Mouse (Mus musculus) neural tube, embryonic 11.5 days (tissue): Measurements from ENCODE around the gene Gm13693. TPM values are rescaled to one million over a fixed set of nuclear protein-coding genes. Genes with fewer than 3 reads are reported as not detected.
"Not testable (repeated sequence)": the region's sequence is repeated elsewhere in the genome, so short reads cannot be mapped to it uniquely, and the experiment has no call there.

Experiments used
- ATAC-seq: fragments of 200-750 bp; cut with Nextera tagmentation; 2 replicates; pipeline ENCODE4 v1.8.0; 2017; ENCODE audit warnings: moderate number of reproducible peaks, mild to moderate bottlenecking, moderate TSS enrichment, moderate library complexity; ENCODE audit not compliant: insufficient read depth, low FRiP score, low TSS enrichment
- DNase-seq: peaks from one replicate; pipeline ENCODE4 v3.0.0-alpha.2; 2015; ENCODE audit warnings: low spot score
- H3K27ac ChIP-seq: fragments of 300-500 bp; sonication (generic); 2 replicates; pipeline ENCODE4 v1.5.1; 2014; ENCODE audit warnings: low read depth, mild to moderate bottlenecking, low read length
- H3K27me3 ChIP-seq: fragments of 300-500 bp; sonication (generic); 2 replicates; pipeline ENCODE4 v1.6.1; 2014; ENCODE audit warnings: mild to moderate bottlenecking, low read length, mixed read lengths; ENCODE audit not compliant: control insufficient read depth, insufficient read depth
- H3K36me3 ChIP-seq: fragments of 300-500 bp; sonication (generic); 2 replicates; pipeline ENCODE4 v1.6.1; 2014; ENCODE audit warnings: mild to moderate bottlenecking, low read length, moderate library complexity, mixed read lengths; ENCODE audit not compliant: control insufficient read depth, insufficient read depth
- H3K4me1 ChIP-seq: fragments of 300-500 bp; sonication (generic); 2 replicates; pipeline ENCODE4 v1.6.1; 2014; ENCODE audit warnings: low read length, mixed read lengths; ENCODE audit not compliant: control insufficient read depth, insufficient read depth
- H3K4me2 ChIP-seq: fragments of 300-500 bp; sonication (generic); 2 replicates; pipeline ENCODE4 v1.6.1; 2014; ENCODE audit warnings: low read depth, mild to moderate bottlenecking, moderate library complexity
- H3K4me3 ChIP-seq: fragments of 300-500 bp; sonication (generic); 2 replicates; pipeline ENCODE4 v1.5.1; 2014; ENCODE audit warnings: low read depth, low read length
- H3K9ac ChIP-seq: fragments of 300-500 bp; sonication (generic); 2 replicates; pipeline ENCODE4 v1.6.1; 2014; ENCODE audit warnings: mild to moderate bottlenecking, low read length
- H3K9me3 ChIP-seq: fragments of 300-500 bp; sonication (generic); 2 replicates; pipeline ENCODE4 v1.6.1; 2016; ENCODE audit warnings: low read length; ENCODE audit not compliant: control insufficient read depth
- WGBS: fragments of 180-500 bp; shearing (Covaris S2); extraction: QIAGEN DNeasy Blood & Tissue Kit; methylation state at CpG from one replicate; pipeline ENCODE4 v1.1.7; 2014; 5-methylcytosine and 5-hydroxymethylcytosine counted together
- polyA plus RNA-seq: library from polyadenylated mRNA; unstranded; fragments of >200 nt; fragmentation: Nextera tagmentation; extraction: Ambion mirVana; gene quantifications from 2 replicates; pipeline ENCODE4 v1.2.1, GENCODE M21; 2014

Gene Gm13693
- polyA plus RNA-seq: not detected in 2 replicates

- not testable (repeated sequence) for H3K27me3 ChIP-seq, H3K4me2 ChIP-seq, ATAC-seq, DNase-seq, H3K9me3 ChIP-seq, H3K4me3 ChIP-seq, H3K4me1 ChIP-seq, H3K36me3 ChIP-seq, H3K27ac ChIP-seq, H3K9ac ChIP-seq
- no CpG with 5 or more reads among the region's 6 CpGs for WGBS
Observed at GRCm38 (mm10) chr2:83961203-83961602, at the start of gene Gm13693. Gm13693 (plus strand) TSS chr2:83961503.

GRCm38 (mm10) chr2:83929478-83930088 is 31.7 kb upstream of the Gm13693 start:
- WGBS: 57% methylated on average over 2 of the region's 2 CpGs
- Histone ChIP-seq H3K9ac (no peak overlapping the region), H3K4me3 (no peak overlapping the region), H3K27me3 (no peaks in the 10 kb centered on the region), H3K36me3 (no peaks in the 10 kb centered on the region), H3K4me1 (no peaks in the 10 kb centered on the region), H3K27ac (no peak overlapping the region), H3K4me2 (no peak overlapping the region), H3K9me3 (no peaks in the 10 kb centered on the region)
- no peak for DNase-seq
- ATAC-seq: no peak

GRCm38 (mm10) chr2:83940931-83941361 is 20.4 kb upstream of the Gm13693 start, which contains the start of gene Zswim2:
Zswim2 (minus strand) TSS chr2:83941228.
- H3K4me1 ChIP-seq: no peaks in the 10 kb centered on the region
- peak within 1 kb of the TSS; percentile 14; the same call in 1 of the 2 replicates for H3K4me3 ChIP-seq
- DNase-seq (peak; percentile 89), ATAC-seq (peak; percentile 92)
- H3K27me3 ChIP-seq: no peaks in the 10 kb centered on the region
- no peak within 1 kb of the TSS; the same call in 1 of the 2 replicates for H3K27ac ChIP-seq
- peak within 1 kb of the TSS; percentile 44 for H3K4me2 ChIP-seq
- H3K36me3 ChIP-seq: no peaks in the 10 kb centered on the region
- WGBS: 1% methylated on average over 20 of the region's 20 CpGs
- no peaks in the 10 kb centered on the region for H3K9me3 ChIP-seq
- no peak within 1 kb of the TSS for H3K9ac ChIP-seq

GRCm38 (mm10) chr2:83941378-83941777 is 19.9 kb upstream of the Gm13693 start:
- H3K9ac ChIP-seq: no peak overlapping the region
- no peak overlapping the region; the same call in 1 of the 2 replicates for H3K27ac ChIP-seq
- H3K27me3 ChIP-seq: no peaks in the 10 kb centered on the region
- no peak overlapping the region for H3K4me3 ChIP-seq
- H3K4me2 ChIP-seq: peak overlapping the region; percentile 44
- no peaks in the 10 kb centered on the region for H3K9me3 ChIP-seq
- DNase-seq (no peak), ATAC-seq (peak; percentile 10; the same call in 1 of the 2 replicates)
- no peaks in the 10 kb centered on the region for H3K4me1 ChIP-seq
- WGBS: 55% methylated on average over 3 of the region's 3 CpGs
- no peaks in the 10 kb centered on the region for H3K36me3 ChIP-seq

GRCm38 (mm10) chr2:83941792-83942191 is 19.5 kb upstream of the Gm13693 start:
- Histone ChIP-seq H3K9ac (no peak overlapping the region), H3K27ac (no peak overlapping the region), H3K9me3 (no peaks in the 10 kb centered on the region), H3K4me3 (no peak overlapping the region), H3K4me2 (no peak overlapping the region), H3K27me3 (no peaks in the 10 kb centered on the region), H3K4me1 (no peaks in the 10 kb centered on the region), H3K36me3 (no peaks in the 10 kb centered on the region)
- no peak for DNase-seq
- 77% methylated on average over 4 of the region's 4 CpGs for WGBS
- no peak for ATAC-seq

- H3K4me2 ChIP-seq, H3K36me3 ChIP-seq, H3K9me3 ChIP-seq, H3K27me3 ChIP-seq, H3K4me3 ChIP-seq, ATAC-seq, H3K4me1 ChIP-seq, H3K27ac ChIP-seq, DNase-seq, H3K9ac ChIP-seq: not testable (repeated sequence)
- no CpG with 5 or more reads among the region's 6 CpGs for WGBS
Observed at GRCm38 (mm10) chr2:83955393-83955792, 5.9 kb upstream of the Gm13693 start, which contains the start of gene Gm13698. Gm13698 (plus strand) TSS chr2:83955693.

- not testable (repeated sequence) for H3K9ac ChIP-seq, H3K4me2 ChIP-seq, H3K4me1 ChIP-seq, DNase-seq, H3K9me3 ChIP-seq, H3K4me3 ChIP-seq, H3K27me3 ChIP-seq, ATAC-seq, H3K36me3 ChIP-seq, H3K27ac ChIP-seq
- no CpG with 5 or more reads among the region's 6 CpGs for WGBS
Observed at GRCm38 (mm10) chr2:83967013-83967412, 5.7 kb downstream of the Gm13693 start, which contains the start of gene Gm13695. Gm13695 (plus strand) TSS chr2:83967313.

- not testable (repeated sequence) for DNase-seq, H3K4me1 ChIP-seq, H3K9me3 ChIP-seq, ATAC-seq, H3K9ac ChIP-seq, H3K4me2 ChIP-seq, H3K36me3 ChIP-seq, H3K27ac ChIP-seq, H3K4me3 ChIP-seq, H3K27me3 ChIP-seq
- no CpG with 5 or more reads among the region's 6 CpGs for WGBS
Observed at GRCm38 (mm10) chr2:83972823-83973222, 11.5 kb downstream of the Gm13693 start, which contains the start of gene Gm13696. Gm13696 (plus strand) TSS chr2:83973123.

- H3K9me3 ChIP-seq, H3K36me3 ChIP-seq, H3K27me3 ChIP-seq, H3K4me1 ChIP-seq, H3K4me3 ChIP-seq, ATAC-seq, DNase-seq, H3K27ac ChIP-seq, H3K4me2 ChIP-seq, H3K9ac ChIP-seq: not testable (repeated sequence)
- WGBS: no CpG with 5 or more reads among the region's 6 CpGs
Observed at GRCm38 (mm10) chr2:83978633-83979032, 17.3 kb downstream of the Gm13693 start, which contains the start of gene Gm13694. Gm13694 (plus strand) TSS chr2:83978933.
